Comparison of ENCODE assay signal across 12 mouse cellular contexts in the genomic region with DNA sequence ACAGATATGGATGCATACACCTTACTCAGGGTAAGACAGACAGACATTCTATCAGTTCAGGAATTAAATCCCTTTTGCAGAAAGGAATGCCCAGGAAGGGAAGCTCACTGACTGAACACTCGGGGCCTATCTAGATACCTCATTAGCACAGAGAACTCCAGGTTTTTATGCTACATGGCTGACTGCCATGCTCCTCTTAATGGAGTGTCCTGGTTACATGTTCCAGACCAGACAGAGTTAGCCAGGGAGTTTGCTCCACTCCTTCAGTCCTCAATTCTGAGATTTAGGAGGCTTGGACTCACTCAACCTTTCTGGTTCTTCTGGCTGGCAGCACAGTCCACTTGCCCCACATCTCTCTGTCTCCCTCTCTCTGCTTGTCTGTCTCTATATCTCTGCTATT.
"Had no signal": no experiment of that assay in that cellular context is flagged by ENCODE, and none has a peak within 500 bp of the region (broad histone marks: within the 10 kb centered on the region; RNA-seq: fewer than 3 reads in every experiment).

No protein-coding gene starts in this region.

- H3K4me2 ChIP-seq: intestine, embryonic 15.5 days; liver, embryonic 11.5 days; liver, embryonic 15.5 days; midbrain, embryonic 12.5 days; stomach, embryonic 15.5 days had no signal

- H3K9me3 ChIP-seq: intestine, embryonic 15.5 days; limb, embryonic 10.5 days; liver, embryonic 15.5 days; midbrain, embryonic 12.5 days; stomach, embryonic 15.5 days had no signal

- DNase-seq: kidney, adult 18-20 months; kidney, postnatal 14 days; right cerebral cortex, postnatal 14 days; thymus, adult 2 months; thymus, postnatal 25 days had no signal

- H3K36me3 ChIP-seq: intestine, embryonic 15.5 days; limb, embryonic 10.5 days; liver, embryonic 15.5 days; midbrain, embryonic 12.5 days; stomach, embryonic 15.5 days had no signal

- H3K27me3 ChIP-seq: intestine, embryonic 15.5 days; liver, embryonic 15.5 days; midbrain, embryonic 12.5 days; stomach, embryonic 15.5 days had no signal

- H3K4me1 ChIP-seq: intestine, embryonic 15.5 days; liver, embryonic 15.5 days; stomach, embryonic 15.5 days had no signal

- H3K9ac ChIP-seq: intestine, embryonic 15.5 days; liver, embryonic 15.5 days; midbrain, embryonic 12.5 days; stomach, embryonic 15.5 days had no signal

- ATAC-seq: intestine, embryonic 15.5 days; midbrain, embryonic 16.5 days had no signal

- H3K27ac ChIP-seq: intestine, embryonic 15.5 days; limb, embryonic 10.5 days; liver, embryonic 15.5 days; midbrain, embryonic 12.5 days; stomach, embryonic 15.5 days had no signal

- H3K4me3 ChIP-seq: intestine, embryonic 15.5 days; limb, embryonic 10.5 days; liver, embryonic 15.5 days; midbrain, embryonic 12.5 days; stomach, embryonic 15.5 days had no signal
